Mouse (Mus musculus) heart, embryonic 14.5 days (tissue): ENCODE measurements around the gene Arl15. TPM values are rescaled to one million over a fixed set of nuclear protein-coding genes. Genes with fewer than 3 reads are reported as not detected.

Experiments
- ATAC-seq: fragments of 200-750 bp; cut with Nextera tagmentation; 2 replicates; pipeline ENCODE4 v1.8.0; 2017; ENCODE audit warnings: low read depth, moderate TSS enrichment; ENCODE audit not compliant: insufficient number of reproducible peaks, insufficient read depth, low FRiP score
- H3K27ac ChIP-seq, 2 experiments: fragments of 200-500 bp in 1 of 2; fragments of 300-500 bp in 1 of 2; sonication (generic) in 1 of 2; replicated peaks in 1 of 2; 2 replicates each; pipeline ENCODE4 v1.5.1; 2012 to 2014; ENCODE audit warnings: low read depth in 2 of 2, low read length in 2 of 2, control low read depth in 1 of 2, mild to moderate bottlenecking in 1 of 2, mixed read lengths in 1 of 2; ENCODE audit not compliant: control insufficient read depth in 1 of 2, insufficient read depth in 1 of 2
- H3K27me3 ChIP-seq: fragments of 300-500 bp; sonication (generic); 2 replicates; pipeline ENCODE4 v1.6.1; 2014; ENCODE audit warnings: mild to moderate bottlenecking, low read length, control low read depth; ENCODE audit not compliant: control insufficient read depth, insufficient read depth
- H3K36me3 ChIP-seq: fragments of 300-500 bp; sonication (generic); 2 replicates; pipeline ENCODE4 v1.6.1; 2014; ENCODE audit warnings: mild to moderate bottlenecking, control low read depth, low read length, mixed read lengths; ENCODE audit not compliant: control insufficient read depth, insufficient read depth
- H3K4me1 ChIP-seq, 2 experiments: fragments of 200-500 bp in 1 of 2; fragments of 300-500 bp in 1 of 2; sonication (generic) in 1 of 2; 2 replicates each; pipeline ENCODE4 v1.6.1; 2012 to 2014; ENCODE audit warnings: low read length in 2 of 2, control low read depth in 1 of 2, mixed read lengths in 1 of 2; ENCODE audit not compliant: control insufficient read depth in 2 of 2, insufficient read depth in 2 of 2
- H3K4me2 ChIP-seq: fragments of 300-500 bp; sonication (generic); 2 replicates; pipeline ENCODE4 v1.6.1; 2014; ENCODE audit warnings: mild to moderate bottlenecking, low read length
- H3K4me3 ChIP-seq, 2 experiments: fragments of 200-500 bp in 1 of 2; fragments of 300-500 bp in 1 of 2; sonication (generic) in 1 of 2; 2 replicates each; pipeline ENCODE4 v1.5.1; 2012 to 2014; ENCODE audit warnings: low read length in 2 of 2, mild to moderate bottlenecking in 2 of 2, control low read depth in 1 of 2, low read depth in 1 of 2, moderate library complexity in 1 of 2; ENCODE audit not compliant: control insufficient read depth in 1 of 2, insufficient read depth in 1 of 2
- H3K9ac ChIP-seq: fragments of 300-500 bp; sonication (generic); 2 replicates; pipeline ENCODE4 v1.6.1; 2014; ENCODE audit warnings: mild to moderate bottlenecking, low read length
- H3K9me3 ChIP-seq: fragments of 300-500 bp; sonication (generic); 2 replicates; pipeline ENCODE4 v1.6.1; 2016; ENCODE audit warnings: low read length, control low read depth; ENCODE audit not compliant: control insufficient read depth
- WGBS: fragments of 180-500 bp; shearing (Covaris S2); extraction: QIAGEN DNeasy Blood & Tissue Kit; methylation state at CpG from one replicate; pipeline ENCODE4 v1.1.7; 2014; 5-methylcytosine and 5-hydroxymethylcytosine counted together
- polyA plus RNA-seq: library from polyadenylated mRNA; unstranded; fragments of >200 nt; fragmentation: Nextera tagmentation; extraction: Ambion mirVana; gene quantifications from 2 replicates; pipeline ENCODE4 v1.2.1, GENCODE M21; 2014

Arl15 gene
- polyA plus RNA-seq, 1 experiment from 2014 or later: 8.3 TPM

DNA sequence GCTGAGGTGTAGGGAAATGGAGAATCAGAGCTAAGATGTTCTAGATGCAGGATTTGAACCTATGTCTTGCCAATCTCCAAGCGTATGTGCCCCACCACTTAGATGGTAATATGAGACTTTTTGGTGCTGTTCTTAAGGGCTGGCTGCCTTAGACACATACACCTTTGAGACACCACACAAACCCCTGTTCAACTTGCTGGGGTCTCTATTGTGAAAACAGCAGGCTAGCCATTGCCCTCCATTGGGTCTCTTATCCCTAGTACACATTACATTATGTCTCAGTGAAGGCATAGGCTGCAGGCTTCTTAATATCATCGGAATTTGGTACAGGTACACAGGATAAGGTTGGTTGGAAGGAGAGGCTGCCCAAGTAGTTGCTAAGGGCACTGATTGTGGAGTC lies 16.8 kb downstream of the Arl15 start:
- H3K4me3 ChIP-seq: no peak overlapping the region
- H3K4me2 ChIP-seq: no peak overlapping the region
- peaks cover 8 to 24% of the 10 kb centered on the region in 2 experiments for H3K4me1 ChIP-seq
- no peak overlapping the region for H3K27ac ChIP-seq
- WGBS: 96% methylated on average over 2 of the region's 2 CpGs
- no peaks in the 10 kb centered on the region for H3K9me3 ChIP-seq
- no peak overlapping the region for H3K9ac ChIP-seq
- ATAC-seq: no peak
- no peaks in the 10 kb centered on the region for H3K27me3 ChIP-seq
- H3K36me3 ChIP-seq: no peaks in the 10 kb centered on the region

DNA sequence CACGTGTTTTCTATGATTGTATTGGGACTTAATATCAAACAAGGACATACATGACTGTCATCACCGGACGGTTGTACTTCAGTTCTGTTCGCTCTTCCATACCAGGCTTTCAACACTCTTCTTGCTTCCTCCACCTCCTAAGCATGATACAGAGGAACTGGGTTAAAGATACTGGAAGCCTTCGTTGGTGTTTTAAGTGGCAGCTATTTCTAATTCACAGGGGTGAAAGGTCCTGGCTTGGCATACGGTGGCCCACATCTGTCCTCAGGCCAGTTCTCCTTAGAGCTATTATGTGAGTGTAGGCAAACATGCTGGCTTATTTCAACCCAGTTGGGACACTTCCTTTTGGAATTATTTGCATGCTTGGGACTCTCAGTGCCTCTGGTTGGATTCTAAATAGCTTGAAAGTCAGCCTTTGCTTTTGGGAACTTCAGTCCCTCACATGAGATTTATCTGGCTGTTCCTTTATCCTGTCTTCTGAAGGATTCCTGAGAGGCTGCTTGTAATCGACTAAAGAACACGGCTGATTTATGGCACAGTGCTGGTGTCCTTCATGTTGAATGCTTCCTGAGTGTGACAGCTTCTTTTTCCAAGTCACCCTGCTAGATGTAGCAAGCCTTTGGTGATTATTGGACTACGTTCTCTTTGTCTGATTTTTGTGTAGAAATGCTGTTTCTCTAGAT lies 17.7 kb downstream of the Arl15 start:
- peaks cover 8 to 25% of the 10 kb centered on the region in 2 experiments for H3K4me1 ChIP-seq
- H3K27ac ChIP-seq: peak overlapping the region; percentile 47 to 53
- H3K36me3 ChIP-seq: no peaks in the 10 kb centered on the region
- H3K27me3 ChIP-seq: no peaks in the 10 kb centered on the region
- 11% methylated on average over 9 of the region's 9 CpGs for WGBS
- no peak for ATAC-seq
- no peak overlapping the region for H3K4me3 ChIP-seq
- H3K9me3 ChIP-seq: no peaks in the 10 kb centered on the region
- H3K4me2 ChIP-seq: peak overlapping the region; percentile 2; the same call in 1 of the 2 replicates
- H3K9ac ChIP-seq: no peak overlapping the region

- WGBS: 66% methylated on average over 6 of the region's 6 CpGs
- H3K4me1 ChIP-seq: peaks cover 8 to 25% of the 10 kb centered on the region in 2 experiments
- peak overlapping the region; percentile 47 to 53 for H3K27ac ChIP-seq
- H3K36me3 ChIP-seq: no peaks in the 10 kb centered on the region
- no peak overlapping the region for H3K4me3 ChIP-seq
- no peak for ATAC-seq
- H3K4me2 ChIP-seq: 0 out of 2 replicates have a peak overlapping the region, but pooled peaks have one; percentile 2
- H3K9me3 ChIP-seq: no peaks in the 10 kb centered on the region
- H3K9ac ChIP-seq: no peak overlapping the region
- no peaks in the 10 kb centered on the region for H3K27me3 ChIP-seq
Measured at GRCm38 (mm10) chr13:113812593-113812975, 18.3 kb downstream of the Arl15 start.

DNA sequence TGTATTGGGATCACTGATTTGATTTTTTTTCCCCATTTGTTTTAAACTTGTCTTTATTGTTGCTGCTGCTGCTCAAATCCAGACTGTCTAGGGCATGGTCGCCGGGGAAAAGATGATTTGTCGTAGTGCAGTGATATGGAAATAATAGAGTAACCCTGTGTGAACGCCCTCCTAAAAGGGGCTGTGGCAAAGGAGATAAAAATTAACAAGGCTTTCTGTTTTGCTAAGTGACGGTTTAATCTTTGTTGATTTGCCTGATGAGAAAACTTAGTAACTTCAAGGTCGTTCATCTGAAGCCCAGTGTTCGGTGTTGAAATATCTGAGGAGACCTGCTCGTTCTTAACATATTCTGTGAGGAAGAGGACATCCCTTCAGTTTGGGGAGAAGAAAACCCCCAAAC lies 19.8 kb downstream of the Arl15 start:
- 41% methylated on average over 8 of the region's 8 CpGs for WGBS
- Histone ChIP-seq H3K4me2 (no peak overlapping the region), H3K4me3 (no peak overlapping the region), H3K9ac (no peak overlapping the region), H3K27ac (no peak overlapping the region), H3K36me3 (no peaks in the 10 kb centered on the region), H3K9me3 (no peaks in the 10 kb centered on the region), H3K4me1 (peaks cover 8 to 25% of the 10 kb centered on the region in 2 experiments), H3K27me3 (no peaks in the 10 kb centered on the region)
- no peak for ATAC-seq

DNA sequence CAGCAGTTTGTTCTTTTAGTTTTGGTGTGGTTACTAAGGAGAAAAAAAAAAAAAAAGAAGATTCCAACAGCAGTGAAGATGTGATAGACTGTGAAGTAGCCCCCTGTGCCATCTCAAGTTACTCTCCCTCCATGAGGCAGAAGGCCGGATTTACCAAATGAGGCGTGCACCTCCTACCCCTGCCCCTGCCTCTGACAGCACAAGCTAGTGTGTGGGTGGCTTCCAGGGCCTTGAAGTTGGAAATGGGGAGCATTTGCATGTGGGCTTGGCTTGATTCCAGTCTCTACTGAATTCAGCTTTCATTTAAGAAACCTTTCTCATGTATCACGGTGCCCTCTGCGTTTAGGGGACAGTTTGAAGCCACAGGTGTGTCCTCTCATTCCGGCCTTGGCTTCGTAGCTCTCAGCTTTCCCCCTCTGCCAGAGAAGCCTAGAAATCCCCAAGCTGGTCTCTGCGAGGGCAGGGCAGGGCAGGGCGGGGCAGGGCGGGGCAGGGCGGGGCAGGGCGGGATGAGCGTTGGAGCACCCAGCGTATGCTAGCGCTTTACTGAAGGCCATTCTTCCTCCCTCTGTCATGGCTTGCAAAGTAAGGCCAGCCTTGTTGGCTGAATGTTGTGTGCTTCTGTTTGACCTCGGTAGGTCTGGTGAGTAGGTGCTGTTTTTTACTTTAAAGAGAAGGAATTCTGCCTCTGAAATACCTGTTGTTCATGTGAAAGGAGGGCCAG lies 21.6 kb downstream of the Arl15 start:
- no peak overlapping the region for H3K4me2 ChIP-seq
- H3K4me3 ChIP-seq: no peak overlapping the region
- no peaks in the 10 kb centered on the region for H3K36me3 ChIP-seq
- no peak for ATAC-seq
- H3K9ac ChIP-seq: no peak overlapping the region
- no peaks in the 10 kb centered on the region for H3K9me3 ChIP-seq
- no peaks in the 10 kb centered on the region for H3K27me3 ChIP-seq
- WGBS: 53% methylated on average over 15 of the region's 15 CpGs
- peaks cover 8 to 25% of the 10 kb centered on the region in 2 experiments for H3K4me1 ChIP-seq
- H3K27ac ChIP-seq: no peak overlapping the region

DNA sequence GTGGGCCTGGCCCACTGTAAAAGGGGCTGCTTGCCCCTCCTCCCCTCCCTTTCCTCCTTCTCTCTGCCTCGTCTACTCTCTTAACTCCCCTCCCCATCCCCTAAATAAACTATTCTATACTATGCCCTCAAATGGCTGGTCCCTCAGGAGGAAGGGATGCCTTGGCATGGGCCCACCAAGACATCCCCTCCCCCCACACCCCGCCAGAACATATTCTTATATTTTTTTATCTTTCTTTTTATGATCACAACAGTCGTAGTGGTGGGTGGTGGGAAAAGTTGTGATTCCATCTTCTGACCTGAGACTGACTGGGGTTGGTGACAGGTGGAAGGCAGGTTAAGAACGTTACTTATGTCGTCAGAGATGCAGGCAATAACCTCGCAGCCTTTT lies 22.1 kb downstream of the Arl15 start:
- Histone ChIP-seq H3K4me1 (peaks cover 8 to 25% of the 10 kb centered on the region in 2 experiments), H3K27ac (no peak overlapping the region), H3K9ac (no peak overlapping the region), H3K9me3 (no peaks in the 10 kb centered on the region), H3K27me3 (no peaks in the 10 kb centered on the region), H3K4me2 (no peak overlapping the region), H3K4me3 (no peak overlapping the region), H3K36me3 (no peaks in the 10 kb centered on the region)
- 89% methylated on average over 6 of the region's 6 CpGs for WGBS
- 0 out of 2 replicates have a peak, but pooled peaks have one; percentile 35 for ATAC-seq

DNA sequence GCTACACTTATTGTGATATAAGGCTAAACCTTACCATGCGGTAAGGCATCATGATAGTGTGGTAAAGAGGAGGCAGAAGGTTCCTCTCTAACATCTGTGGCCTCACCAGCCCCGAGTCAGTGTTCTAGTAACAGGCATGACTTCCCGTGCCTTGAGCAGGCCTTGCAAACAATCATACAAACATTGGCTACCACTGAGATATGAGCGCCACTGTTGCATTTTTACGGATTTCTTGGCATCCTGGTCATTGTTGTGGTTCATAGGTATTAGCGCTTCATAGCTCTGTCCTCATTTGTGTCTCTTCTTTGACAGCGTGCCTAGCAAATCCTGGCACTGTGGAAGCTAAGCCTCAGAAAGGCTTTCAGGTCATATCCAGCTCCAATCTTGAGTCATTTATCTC lies 24.7 kb downstream of the Arl15 start:
- ATAC-seq: no peak
- no peak overlapping the region for H3K4me3 ChIP-seq
- no peak overlapping the region for H3K4me2 ChIP-seq
- no peak overlapping the region for H3K9ac ChIP-seq
- H3K9me3 ChIP-seq: no peaks in the 10 kb centered on the region
- no peaks in the 10 kb centered on the region for H3K27me3 ChIP-seq
- H3K4me1 ChIP-seq: peaks cover 0 to 15% of the 10 kb centered on the region in 2 experiments; a peak in 3 of 4 replicates
- H3K27ac ChIP-seq: no peak overlapping the region
- 93% methylated on average over 7 of the region's 7 CpGs for WGBS
- no peaks in the 10 kb centered on the region for H3K36me3 ChIP-seq
